Mouse (Mus musculus) ES-E14 (cell line): ENCODE measurements around the gene Cops7a.

Experiments used
- CHD2 ChIP-seq: IDR thresholded peaks from 2 replicates; pipeline ENCODE4 v1.6.1; 2014; ENCODE audit warnings: mild to moderate bottlenecking, low read depth, low read length, inconsistent platforms
- MAFK ChIP-seq: IDR thresholded peaks from 2 replicates; pipeline ENCODE4 v1.6.1; 2014; ENCODE audit warnings: mild to moderate bottlenecking, low read depth, low read length, inconsistent platforms; ENCODE audit not compliant: insufficient read depth
- ZC3H11A ChIP-seq: IDR thresholded peaks from 2 replicates; pipeline ENCODE4 v1.6.1; 2012; ENCODE audit warnings: low read depth, mild to moderate bottlenecking, inconsistent platforms, low read length, borderline replicate concordance

DNA sequence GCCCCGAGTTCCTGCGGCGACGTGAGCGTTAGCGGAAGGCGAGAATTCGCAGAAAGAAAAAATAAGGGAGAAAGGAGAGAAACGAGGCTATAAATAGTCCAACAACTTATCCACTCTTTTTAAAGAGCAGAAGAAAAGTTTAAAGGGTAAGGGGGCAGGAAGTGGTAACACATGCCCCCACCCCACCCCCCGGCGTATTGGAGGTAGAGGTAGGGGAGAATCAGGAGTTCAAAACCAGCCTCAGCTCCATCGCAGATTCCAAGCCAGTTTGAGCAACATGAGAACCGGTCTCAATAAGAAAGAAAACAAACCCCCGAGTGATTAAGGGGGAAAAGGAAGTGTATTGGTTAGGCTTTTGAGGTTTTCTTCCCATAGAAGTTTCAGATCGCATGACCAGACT is 409 bp upstream of the Cops7a start:
- TF ChIP-seq MAFK = no peak
- TF ChIP-seq CHD2 = no peak
- no peak for TF ChIP-seq ZC3H11A
